Mouse (Mus musculus) intestine, embryonic 14.5 days (tissue): Measurements from ENCODE around the gene Mif. TPM values are rescaled to one million over a fixed set of nuclear protein-coding genes. Genes with fewer than 3 reads are reported as not detected.

Source experiments
- ATAC-seq: fragments of 200-750 bp; cut with Nextera tagmentation; replicated peaks from 2 replicates; pipeline ENCODE4 v1.8.0; 2017; ENCODE audit warnings: low read depth, moderate number of reproducible peaks, moderate TSS enrichment, moderate library complexity; ENCODE audit not compliant: low FRiP score, low TSS enrichment
- DNase-seq: peaks from one replicate; pipeline ENCODE4 v3.0.0-alpha.2; 2018; ENCODE audit warnings: low spot score
- H3K27ac ChIP-seq: fragments of 300-500 bp; sonication (generic); 2 replicates; pipeline ENCODE4 v1.5.1; 2014; ENCODE audit warnings: low read depth, mild to moderate bottlenecking, control low read depth
- H3K27me3 ChIP-seq: fragments of 300-500 bp; sonication (generic); replicated peaks from 2 replicates; pipeline ENCODE4 v1.6.1; 2014; ENCODE audit warnings: low read length, control low read depth; ENCODE audit not compliant: control insufficient read depth, insufficient read depth
- H3K36me3 ChIP-seq: fragments of 300-500 bp; sonication (generic); 2 replicates; pipeline ENCODE4 v1.6.1; 2014; ENCODE audit warnings: low read length, control low read depth; ENCODE audit not compliant: control insufficient read depth, insufficient read depth
- H3K4me1 ChIP-seq: fragments of 300-500 bp; sonication (generic); replicated peaks from 2 replicates; pipeline ENCODE4 v1.6.1; 2014; ENCODE audit warnings: low read length, control low read depth, mixed read lengths; ENCODE audit not compliant: control insufficient read depth, insufficient read depth
- H3K4me2 ChIP-seq: fragments of 300-500 bp; sonication (generic); 2 replicates; pipeline ENCODE4 v1.6.1; 2014; ENCODE audit warnings: low read length
- H3K4me3 ChIP-seq: fragments of 300-500 bp; sonication (generic); 2 replicates; pipeline ENCODE4 v1.5.1; 2014; ENCODE audit warnings: low read depth, low read length, control low read depth, mixed read lengths
- H3K9ac ChIP-seq: fragments of 300-500 bp; sonication (generic); 2 replicates; pipeline ENCODE4 v1.6.1; 2014; ENCODE audit warnings: mild to moderate bottlenecking, low read length
- H3K9me3 ChIP-seq: fragments of 300-500 bp; sonication (generic); 2 replicates; pipeline ENCODE4 v1.6.1; 2016; ENCODE audit warnings: low read length, control low read depth; ENCODE audit not compliant: control insufficient read depth
- WGBS: fragments of 180-500 bp; shearing (Covaris S2); extraction: QIAGEN DNeasy Blood & Tissue Kit; methylation state at CpG from one replicate; pipeline ENCODE4 v1.1.7; 2014; 5-methylcytosine and 5-hydroxymethylcytosine counted together
- polyA plus RNA-seq: library from polyadenylated mRNA; unstranded; fragments of >200 nt; fragmentation: Nextera tagmentation; extraction: Ambion mirVana; gene quantifications from 2 replicates; pipeline ENCODE4 v1.2.1, GENCODE M21; 2014

Gene Mif
- polyA plus RNA-seq, 1 experiment from 2014 or later = 3,193 TPM

DNA sequence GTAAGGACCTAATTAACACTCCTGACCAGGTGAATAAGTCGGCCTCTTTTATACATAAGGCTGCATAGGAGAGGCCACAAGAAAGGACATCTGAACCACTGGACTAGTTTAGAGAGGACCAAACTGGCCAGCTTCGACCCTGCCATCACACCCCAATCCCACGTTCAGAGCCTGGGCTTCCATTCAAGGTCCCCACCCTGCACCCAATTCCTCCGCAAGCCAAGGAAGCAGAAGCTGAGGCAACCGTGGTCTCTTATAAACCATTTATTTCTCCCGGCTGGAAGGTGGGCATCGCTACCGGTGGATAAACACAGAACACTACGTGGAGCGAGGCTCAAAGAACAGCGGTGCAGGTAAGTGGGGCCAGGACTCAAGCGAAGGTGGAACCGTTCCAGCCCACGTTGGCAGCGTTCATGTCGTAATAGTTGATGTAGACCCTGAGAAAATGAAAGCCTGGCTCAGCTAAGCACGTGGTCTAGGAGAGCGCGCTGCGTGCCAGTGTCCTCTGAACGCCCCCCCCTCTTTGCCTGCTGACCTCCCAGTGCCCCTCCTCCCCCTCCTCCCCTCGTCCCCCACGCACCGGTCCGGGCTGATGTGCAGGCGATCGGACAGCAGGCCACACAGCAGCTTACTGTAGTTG, 813 bp downstream of the Mif start:
- DNase-seq (peak; percentile 81), ATAC-seq (peak; percentile 67)
- H3K27ac ChIP-seq = peak overlapping the region; percentile 96
- 1% methylated on average over 27 of the region's 27 CpGs for WGBS
- H3K9ac ChIP-seq = peak overlapping the region; percentile 94
- peak overlapping the region; percentile 65 for H3K4me3 ChIP-seq
- peak overlapping the region; percentile 88 for H3K4me2 ChIP-seq
- no peaks in the 10 kb centered on the region for H3K27me3 ChIP-seq
- H3K36me3 ChIP-seq = peaks cover 20% of the 10 kb centered on the region
- H3K9me3 ChIP-seq = no peaks in the 10 kb centered on the region
- peaks cover 17% of the 10 kb centered on the region for H3K4me1 ChIP-seq

DNA sequence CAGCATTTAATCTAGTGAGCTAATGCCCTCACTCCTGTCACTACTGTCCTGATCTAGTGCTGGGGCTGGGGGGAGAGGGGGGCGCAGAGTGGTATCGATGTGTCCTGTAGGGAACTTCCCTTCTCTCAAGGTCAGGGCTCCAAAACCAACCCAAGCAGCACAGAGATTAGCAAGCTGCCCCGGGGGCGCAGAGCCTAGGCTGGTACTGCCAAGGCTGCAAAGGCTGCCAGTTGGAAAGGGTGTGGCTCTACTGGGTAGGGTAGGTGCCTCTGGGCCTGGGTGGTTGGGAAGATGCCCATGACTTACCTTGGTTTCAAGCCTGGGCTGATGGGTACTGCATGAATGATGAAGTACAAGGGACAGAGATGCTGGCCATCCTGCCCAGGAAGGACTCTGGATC, 2.4 kb downstream of the Mif start:
- Histone ChIP-seq H3K9ac (no peak overlapping the region), H3K4me1 (peaks cover 17% of the 10 kb centered on the region)
- no peak for ATAC-seq

DNA sequence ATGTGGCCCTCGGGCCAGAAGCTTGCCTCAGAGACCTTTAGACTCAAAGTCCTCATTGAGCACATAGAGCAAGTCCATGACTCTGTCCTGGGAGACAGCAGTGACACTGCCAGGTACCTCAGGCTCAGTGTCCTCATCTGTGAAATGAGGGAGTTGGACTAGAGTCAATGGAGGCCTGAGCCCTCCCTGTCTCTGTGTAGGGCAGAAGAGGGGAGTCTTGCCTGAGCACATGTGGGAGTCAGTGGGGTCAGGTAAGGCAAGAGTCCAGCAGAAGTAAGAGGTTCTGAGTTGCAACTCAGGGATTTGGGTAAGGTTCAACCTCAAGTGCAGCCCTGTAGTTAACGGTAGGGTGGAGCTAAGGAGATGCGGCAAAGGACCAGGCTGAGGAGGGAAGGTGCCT, 3.1 kb downstream of the Mif start:
- 71% methylated on average over 3 of the region's 3 CpGs for WGBS
- Histone ChIP-seq H3K4me2 (no peak overlapping the region), H3K9me3 (no peaks in the 10 kb centered on the region)

More for the DNA sequence above, 2.4 kb downstream of the Mif start:
- DNase-seq = no peak
- no peak overlapping the region for H3K4me3 ChIP-seq
- 88% methylated on average over 4 of the region's 4 CpGs for WGBS
- H3K9me3 ChIP-seq = no peaks in the 10 kb centered on the region
- H3K27me3 ChIP-seq = no peaks in the 10 kb centered on the region
- peaks cover 20% of the 10 kb centered on the region for H3K36me3 ChIP-seq
- H3K27ac ChIP-seq = no peak overlapping the region
- H3K4me2 ChIP-seq = no peak overlapping the region

DNA sequence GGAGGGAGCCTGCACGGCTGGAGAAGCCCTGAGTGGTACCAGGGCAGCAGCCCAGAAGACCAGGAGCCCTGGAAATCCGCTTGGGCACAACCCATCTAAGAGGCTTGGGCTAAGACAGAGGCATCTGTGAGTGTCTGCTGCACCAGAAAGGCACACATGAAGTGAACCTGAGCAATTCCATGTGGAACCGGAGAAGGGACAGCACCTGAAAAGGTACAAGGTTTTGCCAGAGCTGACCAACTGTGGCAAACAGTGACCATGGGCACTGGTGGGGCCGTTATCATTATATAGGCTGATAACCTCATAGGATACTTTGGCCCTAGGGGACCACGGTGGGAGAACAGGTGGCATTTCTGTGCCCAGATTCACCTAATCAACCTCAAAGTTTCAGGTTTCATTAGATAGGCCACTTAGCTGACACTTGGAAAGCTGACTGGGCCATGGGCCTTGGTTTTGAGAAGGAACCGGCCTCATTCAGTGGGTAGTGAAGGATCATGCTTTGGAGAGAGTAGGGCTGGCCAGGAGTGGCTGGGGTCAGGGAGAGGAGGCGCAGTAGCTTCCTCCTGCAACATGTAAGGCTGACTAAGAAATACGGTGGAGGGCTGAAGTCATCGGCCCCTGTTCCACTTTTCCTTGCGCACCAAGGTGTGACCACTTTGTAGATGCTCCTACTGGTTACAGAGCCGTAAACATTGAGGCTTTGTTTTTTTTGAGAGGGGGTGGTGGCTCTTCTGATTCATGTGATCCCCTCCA, 3.7 kb downstream of the Mif start:
- Histone ChIP-seq H3K36me3 (peaks cover 20% of the 10 kb centered on the region), H3K27me3 (no peaks in the 10 kb centered on the region), H3K4me1 (peaks cover 24% of the 10 kb centered on the region), H3K27ac (no peak overlapping the region), H3K4me3 (no peak overlapping the region), H3K4me2 (no peak overlapping the region), H3K9ac (no peak overlapping the region), H3K9me3 (no peaks in the 10 kb centered on the region)
- no peak for DNase-seq
- 74% methylated on average over 11 of the region's 11 CpGs for WGBS
- ATAC-seq = no peak

More for the DNA sequence above, 3.1 kb downstream of the Mif start:
- no peaks in the 10 kb centered on the region for H3K27me3 ChIP-seq
- H3K4me1 ChIP-seq = peaks cover 17% of the 10 kb centered on the region
- DNase-seq = no peak
- H3K27ac ChIP-seq = no peak overlapping the region
- ATAC-seq = no peak
- no peak overlapping the region for H3K4me3 ChIP-seq
- peaks cover 20% of the 10 kb centered on the region for H3K36me3 ChIP-seq
- H3K9ac ChIP-seq = no peak overlapping the region

DNA sequence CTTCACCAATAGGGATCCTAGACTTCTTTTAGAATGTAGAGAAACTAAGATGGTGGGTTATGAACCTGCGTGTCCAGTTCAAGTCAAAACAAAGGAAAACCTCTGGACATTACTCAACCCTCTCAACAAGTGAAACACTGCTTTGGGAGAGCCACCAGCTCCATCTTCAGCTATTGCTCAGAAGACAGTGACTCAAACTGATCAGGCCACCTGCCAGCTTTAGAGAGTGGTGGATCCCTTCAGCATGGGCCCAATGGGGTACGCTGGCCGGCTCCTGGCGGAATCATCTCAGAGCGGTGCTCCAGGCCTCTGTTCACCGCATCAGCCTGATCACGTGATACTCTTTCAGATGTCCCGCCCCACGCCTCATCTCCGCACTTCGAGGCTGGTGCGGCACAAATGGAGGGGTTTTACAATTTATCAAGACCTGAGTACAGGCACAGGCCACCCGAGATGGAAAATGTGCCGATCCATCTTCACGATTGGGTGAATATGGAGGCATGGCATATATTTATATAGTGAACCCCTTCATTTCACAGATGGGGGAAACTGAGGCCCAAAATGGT, 4.5 kb downstream of the Mif start:
- WGBS = 88% methylated on average over 15 of the region's 15 CpGs
- ATAC-seq = no peak
- peaks cover 23% of the 10 kb centered on the region for H3K4me1 ChIP-seq
- no peaks in the 10 kb centered on the region for H3K27me3 ChIP-seq
- H3K4me2 ChIP-seq = no peak overlapping the region
- DNase-seq = no peak
- H3K36me3 ChIP-seq = peaks cover 20% of the 10 kb centered on the region
- no peaks in the 10 kb centered on the region for H3K9me3 ChIP-seq
- H3K27ac ChIP-seq = no peak overlapping the region
- no peak overlapping the region for H3K9ac ChIP-seq
- H3K4me3 ChIP-seq = no peak overlapping the region

DNA sequence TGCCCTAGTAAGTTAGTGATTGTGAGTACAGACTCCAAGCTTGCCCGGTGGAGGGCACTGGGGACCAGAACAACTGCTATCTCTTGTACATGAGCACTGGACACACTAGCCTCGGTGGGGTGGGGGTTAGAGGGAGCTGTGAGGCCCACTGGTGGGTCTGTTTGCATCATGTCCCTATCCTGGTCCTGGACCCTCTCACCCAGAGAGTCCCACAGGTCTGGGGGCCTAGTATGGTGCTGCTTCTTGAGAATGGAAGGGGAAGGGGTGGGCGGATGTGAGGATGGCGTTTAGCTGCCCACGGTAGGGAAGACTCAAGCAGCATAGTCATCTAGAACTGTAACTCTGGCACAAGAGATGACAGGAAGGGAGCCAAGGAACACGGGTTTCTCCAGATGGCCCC, 5.2 kb downstream of the Mif start:
- no peak overlapping the region for H3K27ac ChIP-seq
- H3K9me3 ChIP-seq = no peaks in the 10 kb centered on the region
- 84% methylated on average over 6 of the region's 6 CpGs for WGBS
- ATAC-seq (no peak), DNase-seq (no peak)
- H3K36me3 ChIP-seq = peaks cover 20% of the 10 kb centered on the region
- H3K4me3 ChIP-seq = no peak overlapping the region
- no peaks in the 10 kb centered on the region for H3K27me3 ChIP-seq
- peaks cover 21% of the 10 kb centered on the region for H3K4me1 ChIP-seq
- H3K9ac ChIP-seq = no peak overlapping the region
- H3K4me2 ChIP-seq = no peak overlapping the region

DNA sequence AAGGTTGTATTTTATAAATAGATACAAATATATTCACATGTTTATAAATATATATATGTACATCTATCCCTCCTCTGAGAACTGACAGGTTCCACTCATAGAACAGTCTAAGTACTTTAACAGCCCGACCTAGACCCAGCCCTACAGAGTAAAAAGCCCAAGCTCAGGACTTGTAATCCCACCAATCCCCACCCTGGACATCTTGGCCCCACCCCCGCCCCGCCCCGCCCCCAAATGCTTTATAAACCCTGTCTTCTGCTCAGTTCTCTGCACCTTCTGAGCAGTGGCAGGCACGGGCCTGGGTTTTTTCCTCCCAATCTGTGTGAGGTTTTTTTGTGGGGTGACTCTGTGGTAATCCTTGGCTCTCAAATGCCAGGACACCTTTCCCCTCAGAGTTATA, 5.9 kb downstream of the Mif start:
- Histone ChIP-seq H3K27ac (no peak overlapping the region), H3K4me3 (no peak overlapping the region), H3K36me3 (peaks cover 20% of the 10 kb centered on the region), H3K4me1 (peaks cover 21% of the 10 kb centered on the region), H3K4me2 (no peak overlapping the region), H3K9me3 (no peaks in the 10 kb centered on the region), H3K27me3 (no peaks in the 10 kb centered on the region), H3K9ac (no peak overlapping the region)
- 0 out of 2 replicates have a peak, but pooled peaks have one; percentile 1 for ATAC-seq
- 55% methylated on average over 5 of the region's 5 CpGs for WGBS
- DNase-seq = no peak

DNA sequence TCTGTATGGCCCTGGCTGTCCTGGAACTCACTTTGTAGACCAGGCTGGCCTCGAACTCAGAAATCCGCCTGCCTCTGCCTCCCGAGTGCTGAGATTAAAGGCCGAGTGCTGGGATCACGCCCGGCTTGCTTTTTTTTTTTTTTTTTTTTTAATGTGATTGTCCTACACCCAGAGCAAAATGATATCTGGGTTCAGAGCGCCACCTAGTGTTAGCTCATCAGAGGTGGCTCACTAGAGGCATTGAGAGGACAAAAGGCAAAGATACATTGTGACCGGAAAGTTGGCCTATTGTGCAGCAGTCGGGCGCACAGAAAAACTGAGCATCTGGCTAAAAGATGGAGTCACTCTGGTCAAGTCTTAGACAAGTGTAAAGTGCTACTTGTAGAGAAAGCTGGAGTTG, 6.6 kb downstream of the Mif start:
- DNase-seq (peak; percentile 88), ATAC-seq (0 out of 2 replicates have a peak, but pooled peaks have one; percentile 18)
- Histone ChIP-seq H3K9ac (no peak overlapping the region), H3K27me3 (no peaks in the 10 kb centered on the region), H3K4me3 (no peak overlapping the region), H3K36me3 (peaks cover 18% of the 10 kb centered on the region), H3K9me3 (no peaks in the 10 kb centered on the region), H3K4me2 (no peak overlapping the region), H3K27ac (no peak overlapping the region), H3K4me1 (peaks cover 15% of the 10 kb centered on the region)
- 34% methylated on average over 10 of the region's 10 CpGs for WGBS
